Mouse (Mus musculus) myocyte (in vitro differentiated cells): ENCODE measurements around the gene 6030445D17Rik.

Experiments used
- CEBPB ChIP-seq: IDR thresholded peaks from 2 replicates; pipeline ENCODE4 v1.6.1; 2011; ENCODE audit warnings: mild to moderate bottlenecking, moderate library complexity; ENCODE audit not compliant: poor library complexity, insufficient read depth, severe bottlenecking
- E2F4 ChIP-seq: IDR thresholded peaks from one replicate; pipeline ENCODE4 v1.6.1; 2011; ENCODE audit warnings: mild to moderate bottlenecking, control low read depth, moderate library complexity; ENCODE audit not compliant: insufficient read depth
- MAX ChIP-seq: IDR thresholded peaks from one replicate; pipeline ENCODE4 v1.6.1; 2011; ENCODE audit warnings: low read depth, mild to moderate bottlenecking, control low read depth
- POLR2A ChIP-seq: IDR thresholded peaks from one replicate; pipeline ENCODE4 v1.6.1; 2011; ENCODE audit warnings: low read depth, mild to moderate bottlenecking, control low read depth, moderate library complexity; ENCODE audit not compliant: insufficient read length
- TCF12 ChIP-seq: IDR thresholded peaks from one replicate; pipeline ENCODE4 v1.6.1; 2011; ENCODE audit warnings: mild to moderate bottlenecking, control low read depth; ENCODE audit not compliant: poor library complexity, insufficient read depth, severe bottlenecking

DNA sequence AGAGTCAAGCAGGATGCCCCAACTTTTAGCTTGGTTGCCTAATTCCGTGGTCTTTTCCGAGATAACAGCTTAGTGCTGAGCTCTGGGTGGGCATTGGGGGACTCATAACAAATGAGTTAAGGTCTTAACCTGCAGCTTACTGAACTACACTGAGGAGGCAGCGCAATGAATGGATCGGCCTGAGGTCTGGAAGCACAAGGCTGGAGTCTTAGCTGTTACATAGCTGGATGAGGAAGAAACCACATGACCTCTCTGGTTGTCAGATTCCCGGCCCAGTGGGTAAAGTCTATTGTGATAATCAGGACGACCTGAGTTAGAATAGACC lies 327 bp upstream of the 6030445D17Rik start:
- no peak for TF ChIP-seq POLR2A
- TF ChIP-seq TCF12: no peak
- TF ChIP-seq E2F4: no peak
- no peak for TF ChIP-seq MAX
- TF ChIP-seq CEBPB: no peak
